ENCODE assay signal across 10 mouse cellular contexts in the genomic region with DNA sequence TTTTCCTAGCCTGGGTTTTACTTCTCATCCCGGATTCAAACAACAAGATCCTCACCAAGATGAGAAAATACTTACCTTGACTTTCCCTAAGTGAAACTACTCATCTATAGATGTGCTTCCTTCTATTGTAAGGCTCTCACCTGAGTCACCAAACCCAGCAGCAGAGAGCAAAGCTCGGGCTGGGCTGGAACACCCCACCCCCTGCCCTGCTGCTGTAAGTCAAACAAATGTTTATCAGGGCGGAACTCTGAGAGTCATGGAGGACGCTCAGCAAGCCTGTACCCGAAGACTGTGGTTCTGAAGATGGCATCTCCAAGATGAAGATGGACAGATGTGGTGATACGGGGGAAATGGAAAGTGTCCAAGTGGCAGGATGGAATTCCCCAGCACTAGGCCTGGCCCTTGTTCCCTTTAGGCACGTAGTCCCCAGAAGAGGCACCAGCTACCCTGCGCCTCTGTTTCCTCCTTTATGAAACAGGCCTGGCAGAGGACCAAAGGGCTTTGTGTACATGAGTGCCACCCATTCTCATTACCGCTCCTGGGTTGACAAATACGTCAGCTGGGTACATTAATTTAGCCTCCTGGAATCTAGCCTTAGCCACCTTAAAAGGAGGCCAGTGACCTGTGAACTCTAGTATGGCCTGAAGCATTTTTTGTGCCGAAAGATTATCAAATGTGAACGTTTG. TPM values are rescaled to one million over a fixed set of nuclear protein-coding genes. Genes with fewer than 3 reads are reported as not detected.
A peak's percentile ranks its signal among the peaks of the same experiment; 100 is the strongest.
DNase-seq lines count a peak whose midpoint lies in the region; ATAC-seq and TF ChIP-seq lines count a peak whose summit lies in the region.
"Had no signal": no experiment of that assay in that cellular context is flagged by ENCODE, and none has a peak within 500 bp of the region (broad histone marks: within the 10 kb centered on the region; RNA-seq: fewer than 3 reads in every experiment).

No protein-coding gene starts in this region.

- peaks cover 14% of the 10 kb centered on the region; the same call in 1 of the 2 replicates for H3K4me1 ChIP-seq in kidney, embryonic 14.5 days (ENCODE audit: control insufficient read depth, insufficient read depth, low read length)
- peaks cover 7% of the 10 kb centered on the region for H3K4me1 ChIP-seq in small intestine, adult 2 months (ENCODE audit: control insufficient read depth, insufficient read depth, insufficient read length, low read length)

- no peaks in the 10 kb centered on the region for H3K36me3 ChIP-seq in kidney, embryonic 14.5 days (ENCODE audit: control insufficient read depth, insufficient read depth, low read length)
- no peaks in the 10 kb centered on the region for H3K36me3 ChIP-seq in small intestine, adult 2 months (ENCODE audit: control insufficient read depth, insufficient read depth, low read length)

- H3K9me3 ChIP-seq in kidney, embryonic 14.5 days (ENCODE audit: control insufficient read depth, low read length) = no peaks in the 10 kb centered on the region

- no peak for ATAC-seq in kidney, embryonic 14.5 days (ENCODE audit: low FRiP score, low TSS enrichment)
- ATAC-seq: activated CD4-positive, CD25-positive, alpha-beta regulatory T cell, adult 4 months had no signal

- H3K27ac ChIP-seq in kidney, embryonic 14.5 days (ENCODE audit: low read depth, low read length) = no peak overlapping the region
- peak overlapping the region; percentile 89 for H3K27ac ChIP-seq in small intestine, adult 2 months (ENCODE audit: insufficient read depth, low read depth, low read length)

- TF ChIP-seq CTCF in small intestine, adult 2 months (IDR thresholded peaks at IDR 0.05; ENCODE audit: extremely low read depth, insufficient read length, insufficient replicate concordance, low read depth, low read length) = no peak

- no peaks in the 10 kb centered on the region for H3K27me3 ChIP-seq in kidney, embryonic 14.5 days (ENCODE audit: control insufficient read depth, insufficient read depth, low read length)
- no peaks in the 10 kb centered on the region for H3K27me3 ChIP-seq in small intestine, adult 2 months (ENCODE audit: control insufficient read depth, insufficient read depth, low read length)

- H3K4me3 ChIP-seq in kidney, embryonic 14.5 days (ENCODE audit: low read length) = no peak overlapping the region
- peak overlapping the region; percentile 27; the same call in 1 of the 2 replicates for H3K4me3 ChIP-seq in small intestine, adult 2 months (ENCODE audit: low read depth, low read length)

- TF ChIP-seq POLR2A in small intestine, adult 2 months (IDR thresholded peaks at IDR 0.05; ENCODE audit: low read depth, low read length) = no peak

- H3K9ac ChIP-seq in kidney, embryonic 14.5 days (ENCODE audit: low read depth, low read length) = no peak overlapping the region

- 73% methylated on average over 12 of the region's 12 CpGs for WGBS in kidney, embryonic 14.5 days
- WGBS in small intestine, adult 2 months = 20% methylated on average over 12 of the region's 12 CpGs

- DNase-seq in kidney, adult 11 months = peak; percentile 36
- peak; percentile 41 for DNase-seq in kidney, adult 18-20 months
- peak; percentile 18 to 47 for DNase-seq in kidney, postnatal 4 days
- no peak for DNase-seq in retina, postnatal 1 day
- DNase-seq in cerebellum, postnatal 14 days = no peak
- DNase-seq: right cerebral cortex, postnatal 25 days; thymus, postnatal 4 days had no signal

- no peak overlapping the region for H3K4me2 ChIP-seq in kidney, embryonic 14.5 days (replicated peaks; ENCODE audit: low read depth, low read length)

RNA-seq across cellular contexts. Expression of a gene that starts 36.3 kb away (rescaled TPM):
- 16.5 and 26.0 TPM in 2 replicates for polyA plus RNA-seq in kidney, embryonic 14.5 days (2014; fragmentation: Nextera tagmentation; extraction: Ambion mirVana)
- polyA plus RNA-seq in small intestine, adult 2 months (2012; rRNA removed) = 10.1 and 18.7 TPM in 2 replicates

Comparison
In these comparisons a context has a peak if more than half of its experiments do, and no peak if none do; other contexts are left out.
1. DNase-seq: peak in kidney, adult 11 months (single experiment), kidney, adult 18-20 months (single experiment) and kidney, postnatal 4 days (2 of 2); none in retina, postnatal 1 day (single experiment) and cerebellum, postnatal 14 days (0 of 2).